Mouse (Mus musculus): Measurements from ENCODE around the gene 4930512M02Rik. TPM values are rescaled to one million over a fixed set of nuclear protein-coding genes. Genes with fewer than 3 reads are reported as not detected.

The 4930512M02Rik gene
- polyA plus RNA-seq, 1 experiment from 2014 or later, result not detected

DNA sequence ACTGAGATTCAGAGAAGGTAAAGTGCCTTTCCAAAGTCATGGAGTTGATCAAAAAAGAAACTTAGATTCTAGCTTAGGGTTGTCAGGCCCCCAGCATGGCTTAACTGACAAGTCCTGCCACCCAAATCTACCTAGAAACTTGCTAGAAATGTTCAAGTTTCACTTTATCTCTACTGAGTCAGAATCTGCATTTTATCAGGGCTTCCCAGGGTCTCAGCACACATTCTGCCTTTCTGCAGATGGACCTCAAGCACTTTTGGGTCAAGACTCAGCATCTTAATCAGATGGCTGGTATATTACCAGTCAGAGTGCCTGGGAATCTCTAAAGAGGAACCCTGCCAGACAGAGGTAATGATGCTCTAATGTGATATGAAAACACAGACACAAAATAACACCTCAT lies 56.9 kb downstream of the 4930512M02Rik start:
- Histone ChIP-seq H3K4me2 (ENCODE audit: low read depth, low read length) (no peak overlapping the region), H3K9ac (ENCODE audit: low read depth, low read length) (no peak overlapping the region), H3K9me3 (ENCODE audit: control insufficient read depth, low read length) (no peaks in the 10 kb centered on the region), H3K27ac (replicated peaks; ENCODE audit: low read depth, low read length) (no peak overlapping the region), H3K27me3 (replicated peaks; ENCODE audit: control insufficient read depth, insufficient read depth, low read length) (no peaks in the 10 kb centered on the region), H3K4me3 (ENCODE audit: low read depth, low read length) (no peak overlapping the region), H3K36me3 (ENCODE audit: control insufficient read depth, insufficient read depth, low read length) (no peaks in the 10 kb centered on the region), H3K4me1 (ENCODE audit: control insufficient read depth, insufficient read depth, low read length) (no peaks in the 10 kb centered on the region)
- ATAC-seq (ENCODE audit: low read depth), result no peak
- DNase-seq (ENCODE audit: low spot score), result no peak

DNA sequence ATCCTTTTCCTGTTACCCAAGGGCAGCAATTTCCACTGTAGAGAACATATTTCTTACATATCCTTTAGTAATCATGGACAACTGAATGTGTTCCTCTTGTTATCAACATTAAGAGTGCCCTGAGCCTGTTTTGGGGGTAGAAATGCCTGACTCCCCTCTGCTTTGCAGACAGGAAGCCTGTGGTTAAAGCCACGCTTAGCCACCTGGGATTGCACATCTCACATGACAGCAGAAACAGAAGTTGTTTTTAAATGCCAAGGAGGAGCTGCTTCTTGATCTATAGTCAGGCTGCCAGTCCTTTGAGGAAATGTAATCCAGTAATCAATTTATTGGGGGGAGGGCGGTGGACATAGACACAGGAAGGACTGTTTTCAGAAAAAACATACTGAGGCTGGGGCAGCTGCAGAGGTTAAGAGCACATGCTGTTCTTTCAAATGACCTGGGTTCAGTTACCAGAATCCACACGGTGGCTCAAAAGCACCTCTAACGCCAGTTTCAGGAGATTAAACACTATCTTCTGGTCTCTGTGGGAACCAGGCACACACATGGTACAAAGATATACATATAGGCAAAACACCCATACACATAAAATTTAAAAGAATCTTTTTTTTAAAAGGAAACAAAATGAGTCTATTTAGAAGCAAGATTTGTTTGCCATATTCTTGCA lies 58.0 kb downstream of the 4930512M02Rik start:
- Histone ChIP-seq H3K9ac (ENCODE audit: low read depth, low read length) (no peak overlapping the region), H3K27me3 (replicated peaks; ENCODE audit: control insufficient read depth, insufficient read depth, low read length) (no peaks in the 10 kb centered on the region), H3K36me3 (ENCODE audit: control insufficient read depth, insufficient read depth, low read length) (no peaks in the 10 kb centered on the region), H3K4me3 (ENCODE audit: low read depth, low read length) (no peak overlapping the region), H3K4me1 (ENCODE audit: control insufficient read depth, insufficient read depth, low read length) (no peaks in the 10 kb centered on the region), H3K9me3 (ENCODE audit: control insufficient read depth, low read length) (no peaks in the 10 kb centered on the region), H3K4me2 (ENCODE audit: low read depth, low read length) (no peak overlapping the region), H3K27ac (replicated peaks; ENCODE audit: low read depth, low read length) (no peak overlapping the region)
- no peak for ATAC-seq (ENCODE audit: low read depth)
- 33% methylated on average over 4 of the region's 4 CpGs for WGBS
- DNase-seq (ENCODE audit: low spot score), result no peak

DNA sequence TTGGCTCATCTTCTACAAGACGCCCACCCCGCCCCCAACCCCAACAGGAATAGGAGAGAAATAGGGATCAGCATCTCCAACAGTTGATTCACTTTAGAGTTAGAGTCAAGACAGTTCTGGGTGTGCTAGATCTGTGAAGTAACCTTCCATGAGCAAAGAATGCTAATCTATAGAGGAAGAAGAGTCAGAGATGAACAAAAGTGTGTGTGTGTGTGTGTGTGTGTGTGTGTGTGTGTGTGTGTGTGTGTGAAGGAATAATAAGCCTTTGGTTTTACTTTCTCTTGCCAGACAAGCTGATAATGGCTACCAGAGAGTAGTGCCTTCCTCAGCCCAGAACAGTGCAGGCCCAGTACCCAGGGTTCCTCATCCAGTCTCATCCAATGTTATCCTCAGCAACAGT lies 59.6 kb downstream of the 4930512M02Rik start:
- Histone ChIP-seq H3K36me3 (ENCODE audit: control insufficient read depth, insufficient read depth, low read length) (no peaks in the 10 kb centered on the region), H3K9me3 (ENCODE audit: control insufficient read depth, low read length) (no peaks in the 10 kb centered on the region), H3K4me2 (ENCODE audit: low read depth, low read length) (no peak overlapping the region), H3K27me3 (replicated peaks; ENCODE audit: control insufficient read depth, insufficient read depth, low read length) (no peaks in the 10 kb centered on the region), H3K4me3 (ENCODE audit: low read depth, low read length) (no peak overlapping the region), H3K27ac (replicated peaks; ENCODE audit: low read depth, low read length) (no peak overlapping the region), H3K9ac (ENCODE audit: low read depth, low read length) (no peak overlapping the region), H3K4me1 (ENCODE audit: control insufficient read depth, insufficient read depth, low read length) (no peaks in the 10 kb centered on the region)
- ATAC-seq (ENCODE audit: low read depth) (no peak), DNase-seq (ENCODE audit: low spot score) (no peak)
- WGBS, result 80% methylated on average over 2 of the region's 2 CpGs

DNA sequence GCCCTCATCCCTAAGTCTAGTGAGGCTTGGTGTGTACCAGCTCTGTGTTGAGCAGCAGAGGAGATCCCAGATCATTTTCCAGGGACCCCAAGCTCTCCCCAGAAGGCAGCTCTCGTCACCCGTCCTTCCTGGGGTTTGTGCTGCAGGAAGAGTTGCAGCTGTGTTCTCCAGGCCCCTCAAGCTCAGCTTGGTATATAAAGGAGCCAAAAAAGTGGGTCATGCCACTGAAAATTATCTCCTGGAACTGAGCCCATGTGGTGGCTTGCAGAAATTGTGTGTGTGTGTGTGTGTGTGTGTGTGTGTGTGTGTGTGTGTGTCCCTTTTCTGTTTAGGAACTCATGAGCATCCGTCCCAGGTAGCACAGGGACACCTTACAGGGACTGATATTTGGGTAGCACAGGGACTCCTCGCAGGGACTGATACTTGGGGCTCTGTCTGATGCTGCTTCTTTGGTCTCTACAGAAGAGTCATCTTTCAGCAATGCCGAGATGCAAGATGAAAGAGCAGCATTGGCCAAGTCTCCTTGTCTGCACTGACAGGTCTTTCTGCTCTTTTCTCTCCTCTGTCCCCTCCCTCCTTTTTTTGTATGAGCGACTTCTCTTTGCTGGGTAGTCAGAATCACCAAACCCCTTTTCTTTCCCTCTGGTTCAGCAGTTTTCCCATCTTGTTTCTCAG lies 62.4 kb downstream of the 4930512M02Rik start:
- no peak for DNase-seq (ENCODE audit: low spot score)
- Histone ChIP-seq H3K4me1 (ENCODE audit: control insufficient read depth, insufficient read depth, low read length) (no peaks in the 10 kb centered on the region), H3K4me3 (ENCODE audit: low read depth, low read length) (no peak overlapping the region), H3K4me2 (ENCODE audit: low read depth, low read length) (no peak overlapping the region), H3K36me3 (ENCODE audit: control insufficient read depth, insufficient read depth, low read length) (no peaks in the 10 kb centered on the region), H3K9me3 (ENCODE audit: control insufficient read depth, low read length) (no peaks in the 10 kb centered on the region), H3K27me3 (replicated peaks; ENCODE audit: control insufficient read depth, insufficient read depth, low read length) (no peaks in the 10 kb centered on the region), H3K9ac (ENCODE audit: low read depth, low read length) (no peak overlapping the region), H3K27ac (replicated peaks; ENCODE audit: low read depth, low read length) (no peak overlapping the region)
- WGBS, result 78% methylated on average over 6 of the region's 6 CpGs
- ATAC-seq (ENCODE audit: low read depth), result no peak

DNA sequence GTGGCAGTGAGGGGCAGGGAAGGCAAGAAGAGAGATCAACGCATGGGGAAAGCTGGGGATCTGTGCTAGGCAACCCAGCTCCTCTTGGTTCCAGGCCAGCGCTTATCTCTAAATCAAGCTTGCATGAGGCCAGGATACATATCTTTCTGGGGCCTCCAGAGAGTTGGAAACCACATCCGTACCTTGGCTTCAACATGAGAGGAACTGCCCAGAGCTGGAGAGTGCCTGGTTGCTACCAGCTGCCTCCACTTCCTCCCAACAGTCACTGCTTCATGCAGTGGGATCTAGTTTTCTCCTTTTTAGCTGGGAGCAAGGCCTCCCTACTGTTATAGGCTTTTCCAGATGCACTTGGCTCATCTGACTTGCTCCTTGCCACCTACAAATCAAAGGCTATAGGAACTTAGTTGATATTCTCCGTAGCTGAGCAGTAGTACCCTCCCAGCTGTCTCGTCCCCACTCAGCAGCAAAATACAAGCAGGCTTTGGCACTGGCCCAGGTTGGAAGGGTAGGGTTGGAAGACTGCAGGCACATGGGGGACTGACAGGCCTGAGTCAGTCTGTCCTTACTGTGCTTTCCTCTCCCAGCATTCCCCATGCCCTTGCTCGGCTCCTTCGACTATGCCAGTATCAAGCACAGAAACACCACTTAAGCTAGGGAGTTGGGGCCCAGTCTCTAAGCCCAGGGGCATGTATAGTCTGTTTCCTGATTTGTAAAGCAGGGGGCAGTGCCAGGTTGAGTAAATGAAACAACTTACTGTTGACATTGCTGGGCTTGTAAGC lies 63.2 kb downstream of the 4930512M02Rik start:
- H3K9me3 ChIP-seq (ENCODE audit: control insufficient read depth, low read length), result no peaks in the 10 kb centered on the region
- WGBS, result 64% methylated on average over 7 of the region's 7 CpGs
- no peak overlapping the region for H3K4me2 ChIP-seq (ENCODE audit: low read depth, low read length)
- no peak overlapping the region for H3K9ac ChIP-seq (ENCODE audit: low read depth, low read length)
- no peak overlapping the region for H3K27ac ChIP-seq (replicated peaks; ENCODE audit: low read depth, low read length)
- ATAC-seq (ENCODE audit: low read depth) (no peak), DNase-seq (ENCODE audit: low spot score) (peak; percentile 24)
- H3K4me1 ChIP-seq (ENCODE audit: control insufficient read depth, insufficient read depth, low read length), result no peaks in the 10 kb centered on the region
- no peaks in the 10 kb centered on the region for H3K36me3 ChIP-seq (ENCODE audit: control insufficient read depth, insufficient read depth, low read length)
- no peak overlapping the region for H3K4me3 ChIP-seq (ENCODE audit: low read depth, low read length)
- no peaks in the 10 kb centered on the region for H3K27me3 ChIP-seq (replicated peaks; ENCODE audit: control insufficient read depth, insufficient read depth, low read length)

DNA sequence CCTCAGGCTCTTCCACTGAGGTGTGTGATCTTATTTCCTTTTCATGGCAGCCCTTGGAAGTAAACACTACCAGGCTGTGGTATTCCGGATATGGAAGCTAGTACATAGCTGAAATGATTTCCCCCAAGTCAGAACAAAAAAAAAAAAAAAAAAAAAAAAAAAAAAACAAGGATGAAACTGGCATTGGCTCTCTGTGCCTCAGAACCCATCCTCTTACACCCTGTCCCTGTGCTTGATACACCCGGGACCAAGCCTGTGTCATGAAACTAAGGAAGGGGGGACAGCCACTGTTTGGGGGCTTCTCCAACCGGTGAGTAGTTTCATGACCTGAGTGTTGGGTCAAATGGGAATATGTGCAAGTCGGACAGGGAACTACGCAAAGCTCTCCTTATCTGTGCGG lies 66.5 kb downstream of the 4930512M02Rik start:
- H3K36me3 ChIP-seq (ENCODE audit: control insufficient read depth, insufficient read depth, low read length), result no peaks in the 10 kb centered on the region
- no peak for DNase-seq (ENCODE audit: low spot score)
- no peak for ATAC-seq (ENCODE audit: low read depth)
- WGBS, result 90% methylated on average over 6 of the region's 6 CpGs
- H3K4me1 ChIP-seq (ENCODE audit: control insufficient read depth, insufficient read depth, low read length), result no peaks in the 10 kb centered on the region
- no peak overlapping the region for H3K9ac ChIP-seq (ENCODE audit: low read depth, low read length)
- H3K27me3 ChIP-seq (replicated peaks; ENCODE audit: control insufficient read depth, insufficient read depth, low read length), result no peaks in the 10 kb centered on the region
- H3K9me3 ChIP-seq (ENCODE audit: control insufficient read depth, low read length), result no peaks in the 10 kb centered on the region
- no peak overlapping the region for H3K27ac ChIP-seq (replicated peaks; ENCODE audit: low read depth, low read length)
- H3K4me2 ChIP-seq (ENCODE audit: low read depth, low read length), result no peak overlapping the region
- no peak overlapping the region for H3K4me3 ChIP-seq (ENCODE audit: low read depth, low read length)

DNA sequence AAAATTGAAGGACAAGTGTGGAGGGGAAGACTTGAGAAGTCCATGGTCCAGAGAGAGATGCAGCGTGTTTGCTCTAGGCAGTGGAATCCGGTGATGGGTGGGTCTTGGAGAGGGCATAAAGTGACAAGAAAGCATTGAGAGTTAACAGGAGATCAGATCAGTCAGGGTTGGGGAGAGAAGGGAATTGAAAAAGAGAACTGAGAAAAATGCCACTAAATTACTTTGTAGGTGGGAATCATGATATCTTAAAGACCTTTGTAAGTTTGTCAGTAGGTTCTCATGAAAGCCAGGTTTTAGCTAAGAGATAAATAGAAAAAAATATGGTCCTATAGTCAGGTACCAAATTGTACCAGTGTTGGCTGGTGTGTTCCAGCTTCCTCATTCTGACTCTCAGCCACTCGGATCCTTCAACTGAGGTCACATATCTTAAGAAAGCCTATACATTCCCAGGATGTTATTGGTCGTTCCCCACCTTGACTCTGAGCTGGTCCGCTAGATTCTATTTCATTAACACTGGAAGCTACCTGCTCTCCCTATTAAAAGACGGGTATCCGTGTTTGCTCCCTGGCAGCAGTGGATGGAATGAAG lies 68.4 kb downstream of the 4930512M02Rik start:
- Histone ChIP-seq H3K9ac (ENCODE audit: low read depth, low read length) (no peak overlapping the region), H3K27ac (replicated peaks; ENCODE audit: low read depth, low read length) (no peak overlapping the region), H3K27me3 (replicated peaks; ENCODE audit: control insufficient read depth, insufficient read depth, low read length) (no peaks in the 10 kb centered on the region), H3K4me3 (ENCODE audit: low read depth, low read length) (no peak overlapping the region), H3K9me3 (ENCODE audit: control insufficient read depth, low read length) (no peaks in the 10 kb centered on the region), H3K4me2 (ENCODE audit: low read depth, low read length) (no peak overlapping the region), H3K36me3 (ENCODE audit: control insufficient read depth, insufficient read depth, low read length) (no peaks in the 10 kb centered on the region), H3K4me1 (ENCODE audit: control insufficient read depth, insufficient read depth, low read length) (no peaks in the 10 kb centered on the region)
- no peak for ATAC-seq (ENCODE audit: low read depth)
- DNase-seq (ENCODE audit: low spot score), result no peak
- 74% methylated on average over 7 of the region's 7 CpGs for WGBS

DNA sequence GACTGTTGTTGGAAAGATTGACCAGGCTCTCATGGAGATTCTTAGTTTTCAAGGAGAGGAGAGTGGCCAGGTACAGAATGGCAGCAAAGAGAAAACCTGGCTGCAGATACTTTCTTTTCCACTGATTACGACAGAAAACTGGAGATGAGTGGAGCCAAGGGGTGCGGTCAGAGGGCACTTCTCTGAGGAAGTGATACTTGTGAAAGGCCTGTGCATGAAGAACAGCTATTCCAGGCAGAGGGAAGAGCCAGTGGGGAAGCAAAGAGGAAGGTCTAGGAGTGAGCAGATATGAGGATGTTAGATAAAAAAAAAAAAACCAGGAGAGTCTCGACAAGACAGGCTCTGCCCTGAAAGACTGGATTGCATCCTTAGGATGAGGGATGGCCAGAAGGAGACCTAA lies 69.0 kb downstream of the 4930512M02Rik start:
- H3K36me3 ChIP-seq (ENCODE audit: control insufficient read depth, insufficient read depth, low read length), result no peaks in the 10 kb centered on the region
- WGBS, result 82% methylated on average over 3 of the region's 3 CpGs
- H3K27ac ChIP-seq (replicated peaks; ENCODE audit: low read depth, low read length), result no peak overlapping the region
- H3K4me1 ChIP-seq (ENCODE audit: control insufficient read depth, insufficient read depth, low read length), result no peaks in the 10 kb centered on the region
- no peak overlapping the region for H3K9ac ChIP-seq (ENCODE audit: low read depth, low read length)
- H3K4me2 ChIP-seq (ENCODE audit: low read depth, low read length), result no peak overlapping the region
- no peaks in the 10 kb centered on the region for H3K9me3 ChIP-seq (ENCODE audit: control insufficient read depth, low read length)
- no peak overlapping the region for H3K4me3 ChIP-seq (ENCODE audit: low read depth, low read length)
- no peaks in the 10 kb centered on the region for H3K27me3 ChIP-seq (replicated peaks; ENCODE audit: control insufficient read depth, insufficient read depth, low read length)
- DNase-seq (ENCODE audit: low spot score) (no peak), ATAC-seq (ENCODE audit: low read depth) (no peak)
